Mouse (Mus musculus): ENCODE results near the gene Mrpl39. TPM values are rescaled to one million over a fixed set of nuclear protein-coding genes. Genes with fewer than 3 reads are reported as not detected.

The Mrpl39 gene
- polyA plus RNA-seq, 1 experiment from 2014 or later = 56.2 TPM

GRCm38 (mm10) chr16:84680760-84681159 lies 54.8 kb downstream of the Mrpl39 start:
- Histone ChIP-seq H3K36me3 (ENCODE audit: control insufficient read depth, insufficient read depth, low read length) (no peaks in the 10 kb centered on the region), H3K9me3 (ENCODE audit: control insufficient read depth, low read length) (no peaks in the 10 kb centered on the region), H3K4me1 (replicated peaks; ENCODE audit: control insufficient read depth, insufficient read depth, low read length) (no peaks in the 10 kb centered on the region), H3K27ac (ENCODE audit: low read depth, low read length) (no peak overlapping the region), H3K27me3 (ENCODE audit: control insufficient read depth, insufficient read depth, low read length) (no peaks in the 10 kb centered on the region), H3K9ac (ENCODE audit: low read depth, low read length) (no peak overlapping the region), H3K4me2 (replicated peaks; ENCODE audit: low read depth, low read length) (no peak overlapping the region), H3K4me3 (ENCODE audit: low read depth, low read length) (no peak overlapping the region)
- WGBS = 87% methylated on average over 5 of the region's 5 CpGs
- DNase-seq (ENCODE audit: low spot score) (no peak), ATAC-seq (ENCODE audit: low FRiP score) (no peak)

DNA sequence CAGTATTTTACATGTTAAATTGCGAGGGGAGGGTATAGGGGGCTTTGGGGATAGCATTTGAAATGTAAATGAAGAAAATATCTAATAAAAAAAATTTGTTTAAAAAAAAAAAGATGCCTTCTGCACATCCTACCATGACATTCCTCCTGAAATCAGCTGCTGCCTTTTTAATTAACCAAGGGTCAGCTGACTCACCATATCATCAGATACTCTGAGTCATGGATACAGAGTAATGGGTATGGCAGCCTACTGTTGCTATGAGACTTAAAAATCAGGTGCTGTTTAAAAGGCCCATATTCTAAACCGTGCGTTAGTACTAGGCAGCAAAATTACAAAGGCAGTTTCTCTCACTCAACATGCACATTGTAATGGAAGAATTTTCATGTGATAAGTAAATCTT lies 58.2 kb downstream of the Mrpl39 start:
- no peak for DNase-seq (ENCODE audit: low spot score)
- no peak for ATAC-seq (ENCODE audit: low FRiP score)
- 92% methylated on average over 3 of the region's 3 CpGs for WGBS

More for the DNA sequence above, 58.2 kb downstream of the Mrpl39 start:
- Histone ChIP-seq H3K36me3 (ENCODE audit: control insufficient read depth, insufficient read depth, low read length) (no peaks in the 10 kb centered on the region), H3K9me3 (ENCODE audit: control insufficient read depth, low read length) (no peaks in the 10 kb centered on the region), H3K4me1 (replicated peaks; ENCODE audit: control insufficient read depth, insufficient read depth, low read length) (no peaks in the 10 kb centered on the region), H3K27me3 (ENCODE audit: control insufficient read depth, insufficient read depth, low read length) (no peaks in the 10 kb centered on the region), H3K4me2 (replicated peaks; ENCODE audit: low read depth, low read length) (no peak overlapping the region), H3K9ac (ENCODE audit: low read depth, low read length) (no peak overlapping the region), H3K27ac (ENCODE audit: low read depth, low read length) (no peak overlapping the region), H3K4me3 (ENCODE audit: low read depth, low read length) (no peak overlapping the region)

MicroRNA genes within 50 kb of the gene (microRNA counts, 519-probe panel; counts per million panel counts)
- 3,021 counts per million, percentile 16 among the panel's probes with 10 or more counts for microRNA mmu-miR-155

Other genes starting within 250 kb of the Mrpl39 start
- gene A730009L09Rik, start 220.6 kb downstream of the Mrpl39 start, polyA plus RNA-seq (2014; fragmentation: Nextera tagmentation; extraction: Ambion mirVana) = not detected in 2 replicates
- 70.4 and 80.0 TPM in 2 replicates for gene Jam2, start 38.4 kb upstream of the Mrpl39 start, polyA plus RNA-seq (2014; fragmentation: Nextera tagmentation; extraction: Ambion mirVana)
- 34.8 and 40.3 TPM in 2 replicates for gene Gabpa, start 99.2 kb upstream of the Mrpl39 start, polyA plus RNA-seq (2014; fragmentation: Nextera tagmentation; extraction: Ambion mirVana)
- gene Atp5j, start 99.9 kb upstream of the Mrpl39 start, polyA plus RNA-seq (2014; fragmentation: Nextera tagmentation; extraction: Ambion mirVana) = 760 and 772 TPM in 2 replicates

All from hindbrain, embryonic 11.5 days (tissue).